Mouse (Mus musculus) forebrain, embryonic 15.5 days (tissue): ENCODE results near the gene Olfr484. TPM values are rescaled to one million over a fixed set of nuclear protein-coding genes. Genes with fewer than 3 reads are reported as not detected.
"Not testable (repeated sequence)": the region's sequence is repeated elsewhere in the genome, so short reads cannot be mapped to it uniquely, and the experiment has no call there.

Source experiments
- ATAC-seq: fragments of 200-750 bp; cut with Nextera tagmentation; replicated peaks from 2 replicates; pipeline ENCODE4 v1.8.0; 2017; ENCODE audit warnings: mild to moderate bottlenecking, moderate TSS enrichment, moderate library complexity
- H3K27ac ChIP-seq: fragments of 300-500 bp; sonication (generic); replicated peaks from 2 replicates; pipeline ENCODE4 v1.5.1; 2015; ENCODE audit warnings: mild to moderate bottlenecking, inconsistent platforms
- H3K27me3 ChIP-seq: fragments of 300-500 bp; sonication (generic); 2 replicates; pipeline ENCODE4 v1.6.1; 2015; ENCODE audit warnings: inconsistent platforms
- H3K36me3 ChIP-seq: fragments of 300-500 bp; sonication (generic); 2 replicates; pipeline ENCODE4 v1.6.1; 2015; ENCODE audit warnings: mild to moderate bottlenecking, inconsistent platforms
- H3K4me1 ChIP-seq: fragments of 300-500 bp; sonication (generic); 2 replicates; pipeline ENCODE4 v1.6.1; 2015; ENCODE audit warnings: inconsistent platforms
- H3K4me2 ChIP-seq: fragments of 300-500 bp; sonication (generic); replicated peaks from 2 replicates; pipeline ENCODE4 v1.6.1; 2015; ENCODE audit warnings: mild to moderate bottlenecking, inconsistent platforms
- H3K4me3 ChIP-seq: fragments of 300-500 bp; sonication (generic); 2 replicates; pipeline ENCODE4 v1.5.1; 2015; ENCODE audit warnings: mild to moderate bottlenecking, inconsistent platforms
- H3K9ac ChIP-seq: fragments of 300-500 bp; sonication (generic); replicated peaks from 2 replicates; pipeline ENCODE4 v1.6.1; 2015; ENCODE audit warnings: mild to moderate bottlenecking, inconsistent platforms
- H3K9me3 ChIP-seq: fragments of 300-500 bp; sonication (generic); 2 replicates; pipeline ENCODE4 v1.6.1; 2016; ENCODE audit warnings: inconsistent platforms
- WGBS: fragments of 180-500 bp; shearing (Covaris S2); methylation state at CpG from one replicate; pipeline ENCODE4 v1.1.7; 2015; ENCODE audit warnings: mixed read lengths; 5-methylcytosine and 5-hydroxymethylcytosine counted together
- polyA plus RNA-seq: library from polyadenylated mRNA; unstranded; fragments of >200 nt; fragmentation: Nextera tagmentation; extraction: Ambion mirVana; gene quantifications from 2 replicates; pipeline ENCODE4 v1.2.1, GENCODE M21; 2015

Olfr484 gene
- not detected in 2 replicates for polyA plus RNA-seq

- Histone ChIP-seq H3K9me3 (no peaks in the 10 kb centered on the region), H3K4me3 (no peak within 1 kb of the TSS), H3K27ac (no peak within 1 kb of the TSS), H3K9ac (no peak within 1 kb of the TSS), H3K36me3 (no peaks in the 10 kb centered on the region), H3K4me1 (no peaks in the 10 kb centered on the region), H3K4me2 (no peak within 1 kb of the TSS), H3K27me3 (no peaks in the 10 kb centered on the region)
- ATAC-seq = no peak
Measured at GRCm38 (mm10) chr7:108127349-108127748, at the start of gene Olfr484. Gene Olfr484 (minus strand): TSS chr7:108127449.

GRCm38 (mm10) chr7:108172642-108173041 lies 45.4 kb upstream of the Olfr484 start, which contains the start of gene Olfr486:
Gene Olfr486 (minus strand): TSS chr7:108172742.
- H3K4me3 ChIP-seq, H3K4me1 ChIP-seq, H3K9ac ChIP-seq, H3K27ac ChIP-seq, ATAC-seq, H3K9me3 ChIP-seq, H3K36me3 ChIP-seq, H3K27me3 ChIP-seq, H3K4me2 ChIP-seq: not testable (repeated sequence)
- 94% methylated on average over 1 of the region's 1 CpGs for WGBS

GRCm38 (mm10) chr7:108159771-108160170 lies 32.5 kb upstream of the Olfr484 start, which contains the start of gene Olfr485:
Gene Olfr485 (minus strand): TSS chr7:108159871.
- H3K4me1 ChIP-seq = no peaks in the 10 kb centered on the region
- H3K4me2 ChIP-seq = no peak within 1 kb of the TSS
- no peaks in the 10 kb centered on the region for H3K9me3 ChIP-seq

GRCm38 (mm10) chr7:108121416-108121815 lies 5.8 kb downstream of the Olfr484 start:
- no peaks in the 10 kb centered on the region for H3K9me3 ChIP-seq
- H3K27ac ChIP-seq = no peak overlapping the region
- WGBS = 81% methylated on average over 1 of the region's 1 CpGs
- H3K9ac ChIP-seq = no peak overlapping the region
- H3K4me1 ChIP-seq = no peaks in the 10 kb centered on the region
- H3K4me3 ChIP-seq = no peak overlapping the region
- no peak for ATAC-seq
- no peaks in the 10 kb centered on the region for H3K36me3 ChIP-seq
- no peak overlapping the region for H3K4me2 ChIP-seq
- H3K27me3 ChIP-seq = no peaks in the 10 kb centered on the region

More at GRCm38 (mm10) chr7:108159771-108160170, 32.5 kb upstream of the Olfr484 start, which contains the start of gene Olfr485:
- Histone ChIP-seq H3K9ac (no peak within 1 kb of the TSS), H3K27ac (no peak within 1 kb of the TSS), H3K36me3 (no peaks in the 10 kb centered on the region), H3K4me3 (no peak within 1 kb of the TSS), H3K27me3 (no peaks in the 10 kb centered on the region)
- ATAC-seq = no peak

- 30% methylated on average over 1 of the region's 1 CpGs for WGBS
- no peak overlapping the region for H3K4me2 ChIP-seq
- H3K27me3 ChIP-seq = no peaks in the 10 kb centered on the region
- H3K27ac ChIP-seq = no peak overlapping the region
- no peaks in the 10 kb centered on the region for H3K9me3 ChIP-seq
- H3K9ac ChIP-seq = no peak overlapping the region
- H3K4me3 ChIP-seq = no peak overlapping the region
- no peak for ATAC-seq
- no peaks in the 10 kb centered on the region for H3K36me3 ChIP-seq
- no peaks in the 10 kb centered on the region for H3K4me1 ChIP-seq
Measured at GRCm38 (mm10) chr7:108120681-108121080, 6.6 kb downstream of the Olfr484 start.

- no peak within 1 kb of the TSS for H3K4me2 ChIP-seq
- H3K27ac ChIP-seq = no peak within 1 kb of the TSS
- WGBS = 83% methylated on average over 1 of the region's 1 CpGs
- H3K9me3 ChIP-seq = no peaks in the 10 kb centered on the region
- no peak within 1 kb of the TSS for H3K9ac ChIP-seq
- H3K4me3 ChIP-seq = no peak within 1 kb of the TSS
- no peak for ATAC-seq
- no peaks in the 10 kb centered on the region for H3K27me3 ChIP-seq
- H3K36me3 ChIP-seq = no peaks in the 10 kb centered on the region
- no peaks in the 10 kb centered on the region for H3K4me1 ChIP-seq
Measured at GRCm38 (mm10) chr7:108100549-108100948, 26.7 kb downstream of the Olfr484 start, which contains the start of gene Olfr483. Gene Olfr483 (plus strand): TSS chr7:108100849.

- no peaks in the 10 kb centered on the region for H3K4me1 ChIP-seq
- no peaks in the 10 kb centered on the region for H3K27me3 ChIP-seq
- H3K4me3 ChIP-seq = no peak within 1 kb of the TSS
- no peak for ATAC-seq
- H3K4me2 ChIP-seq = no peak within 1 kb of the TSS
- no peaks in the 10 kb centered on the region for H3K9me3 ChIP-seq
- no peak within 1 kb of the TSS for H3K9ac ChIP-seq
- WGBS = 93% methylated on average over 1 of the region's 1 CpGs
- H3K27ac ChIP-seq = no peak within 1 kb of the TSS
- no peaks in the 10 kb centered on the region for H3K36me3 ChIP-seq
Measured at GRCm38 (mm10) chr7:108097486-108097885, 29.8 kb downstream of the Olfr484 start, which contains the start of gene Olfr482. Gene Olfr482 (minus strand): TSS chr7:108097586.

GRCm38 (mm10) chr7:108079555-108079954 lies 47.7 kb downstream of the Olfr484 start, which contains the start of gene Olfr481:
Gene Olfr481 (plus strand): TSS chr7:108079855.
- ATAC-seq = no peak
- Histone ChIP-seq H3K27ac (no peak within 1 kb of the TSS), H3K4me2 (no peak within 1 kb of the TSS)

More at GRCm38 (mm10) chr7:108079555-108079954, 47.7 kb downstream of the Olfr484 start, which contains the start of gene Olfr481:
- Histone ChIP-seq H3K27me3 (no peaks in the 10 kb centered on the region), H3K9ac (no peak within 1 kb of the TSS), H3K9me3 (no peaks in the 10 kb centered on the region), H3K36me3 (no peaks in the 10 kb centered on the region), H3K4me1 (no peaks in the 10 kb centered on the region), H3K4me3 (no peak within 1 kb of the TSS)

Other genes with a start within 250 kb of the Olfr484 start
- not detected in 2 replicates for gene Olfr472, start 229.5 kb downstream of the Olfr484 start, polyA plus RNA-seq
- not detected in 2 replicates for gene Olfr473, start 197.0 kb downstream of the Olfr484 start, polyA plus RNA-seq
- gene Olfr474, start 172.8 kb downstream of the Olfr484 start, polyA plus RNA-seq = not detected in 2 replicates
- gene Olfr476, start 162.6 kb downstream of the Olfr484 start, polyA plus RNA-seq = not detected in 2 replicates
- not detected in 2 replicates for gene Olfr477, start 140.8 kb downstream of the Olfr484 start, polyA plus RNA-seq
- not detected in 2 replicates for gene Olfr478, start 93.5 kb downstream of the Olfr484 start, polyA plus RNA-seq
- not detected in 2 replicates for gene Olfr479, start 76.8 kb downstream of the Olfr484 start, polyA plus RNA-seq
- not detected in 2 replicates for gene Olfr480, start 60.1 kb downstream of the Olfr484 start, polyA plus RNA-seq
- not detected in 2 replicates for gene Olfr481, start 47.6 kb downstream of the Olfr484 start, polyA plus RNA-seq
- 0.08 and 0.09 TPM in 2 replicates for gene Olfr482, start 29.9 kb downstream of the Olfr484 start, polyA plus RNA-seq
- gene Olfr483, start 26.6 kb downstream of the Olfr484 start, polyA plus RNA-seq = not detected in 2 replicates
- gene Olfr485, start 32.4 kb upstream of the Olfr484 start, polyA plus RNA-seq = not detected in 2 replicates
- not detected in 2 replicates for gene Olfr486, start 45.3 kb upstream of the Olfr484 start, polyA plus RNA-seq
- not detected in 2 replicates for gene Olfr487, start 87.2 kb upstream of the Olfr484 start, polyA plus RNA-seq
- not detected in 2 replicates for gene Olfr488, start 130.9 kb upstream of the Olfr484 start, polyA plus RNA-seq
- gene Olfr490, start 161.5 kb upstream of the Olfr484 start, polyA plus RNA-seq = not detected in 2 replicates
- not detected in 2 replicates for gene Olfr491, start 186.0 kb upstream of the Olfr484 start, polyA plus RNA-seq
- not detected in 2 replicates for gene Olfr492, start 196.2 kb upstream of the Olfr484 start, polyA plus RNA-seq
- gene Olfr493, start 219.5 kb upstream of the Olfr484 start, polyA plus RNA-seq = not detected in 2 replicates
- gene Olfr494, start 237.9 kb upstream of the Olfr484 start, polyA plus RNA-seq = not detected in 2 replicates